Mouse (Mus musculus): ENCODE data around the gene Chchd3.

DNA sequence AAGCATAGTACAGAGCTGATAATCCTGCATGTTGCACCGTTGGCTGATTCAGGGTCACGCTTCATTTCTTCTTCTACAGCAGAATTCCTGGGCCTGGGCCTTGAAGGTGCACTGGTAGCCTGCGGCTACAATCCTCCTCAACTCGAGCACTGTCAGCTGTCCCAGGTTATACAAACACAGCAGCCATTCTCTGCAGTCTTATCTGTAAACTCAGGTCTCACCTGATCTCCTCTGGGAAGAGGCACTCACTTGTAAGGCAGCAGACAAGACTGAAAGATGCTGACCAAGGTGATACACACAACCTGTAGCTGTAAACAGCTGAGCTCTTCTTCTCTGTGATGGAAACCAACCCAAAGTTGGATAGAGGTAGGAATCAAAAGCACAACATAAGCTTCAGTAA, 5.1 kb downstream of the Chchd3 start:
- no peak for TF ChIP-seq POLR2A (IDR thresholded peaks at IDR 0.05; ENCODE audit: borderline replicate concordance, extremely low read depth, low read depth, low read length)
- TF ChIP-seq CTCF (IDR thresholded peaks at IDR 0.05; ENCODE audit: insufficient read depth, low read length) = no peak

Data from lung, adult 2 months (tissue).